Mouse (Mus musculus): ENCODE results near the gene Xpr1. TPM values are rescaled to one million over a fixed set of nuclear protein-coding genes. Genes with fewer than 3 reads are reported as not detected.

Gene Xpr1
- polyA plus RNA-seq (2014; fragmentation: Nextera tagmentation; extraction: Ambion mirVana), result 5.9 and 10.1 TPM in 2 replicates

- no peaks in the 10 kb centered on the region for H3K4me1 ChIP-seq (ENCODE audit: control insufficient read depth, insufficient read depth, low read length)
- peak within 1 kb of the TSS; percentile 74 for H3K4me2 ChIP-seq
- H3K9ac ChIP-seq (ENCODE audit: low read depth, low read length), result peak within 1 kb of the TSS; percentile 83
- H3K4me3 ChIP-seq (ENCODE audit: low read depth, low read length), result peak within 1 kb of the TSS; percentile 95
- no peaks in the 10 kb centered on the region for H3K36me3 ChIP-seq (ENCODE audit: control insufficient read depth, insufficient read depth, low read length)
- H3K9me3 ChIP-seq (replicated peaks; ENCODE audit: control insufficient read depth, low read length), result no peaks in the 10 kb centered on the region
- peak; percentile 95 for ATAC-seq (replicated peaks; ENCODE audit: insufficient number of reproducible peaks, low FRiP score, low TSS enrichment)
- WGBS (ENCODE audit: insufficient replicate concordance), result under 1% methylated on average over 73 of the region's 82 CpGs
- peak within 1 kb of the TSS; percentile 82 for H3K27ac ChIP-seq (ENCODE audit: low read depth, low read length)
- no peaks in the 10 kb centered on the region for H3K27me3 ChIP-seq (ENCODE audit: control insufficient read depth, insufficient read depth, low read length)
Observed at GRCm38 (mm10) chr1:155416701-155417677, at the start of gene Xpr1. Gene Xpr1, minus strand, starts transcription at chr1:155417415.

- no peaks in the 10 kb centered on the region for H3K9me3 ChIP-seq (replicated peaks; ENCODE audit: control insufficient read depth, low read length)
- no peaks in the 10 kb centered on the region for H3K27me3 ChIP-seq (ENCODE audit: control insufficient read depth, insufficient read depth, low read length)
- no peak overlapping the region for H3K4me2 ChIP-seq
- WGBS (ENCODE audit: insufficient replicate concordance), result 73% methylated on average over 10 of the region's 10 CpGs
- no peak overlapping the region for H3K9ac ChIP-seq (ENCODE audit: low read depth, low read length)
- no peaks in the 10 kb centered on the region for H3K36me3 ChIP-seq (ENCODE audit: control insufficient read depth, insufficient read depth, low read length)
- H3K27ac ChIP-seq (ENCODE audit: low read depth, low read length), result no peak overlapping the region
- no peak for ATAC-seq (replicated peaks; ENCODE audit: insufficient number of reproducible peaks, low FRiP score, low TSS enrichment)
- H3K4me3 ChIP-seq (ENCODE audit: low read depth, low read length), result no peak overlapping the region
- no peaks in the 10 kb centered on the region for H3K4me1 ChIP-seq (ENCODE audit: control insufficient read depth, insufficient read depth, low read length)
Observed at GRCm38 (mm10) chr1:155463442-155463841, 46.2 kb upstream of the Xpr1 start.

- Histone ChIP-seq H3K4me1 (ENCODE audit: control insufficient read depth, insufficient read depth, low read length) (no peaks in the 10 kb centered on the region), H3K4me3 (ENCODE audit: low read depth, low read length) (no peak overlapping the region), H3K9ac (ENCODE audit: low read depth, low read length) (no peak overlapping the region), H3K27me3 (ENCODE audit: control insufficient read depth, insufficient read depth, low read length) (no peaks in the 10 kb centered on the region), H3K36me3 (ENCODE audit: control insufficient read depth, insufficient read depth, low read length) (no peaks in the 10 kb centered on the region), H3K4me2 (no peak overlapping the region), H3K27ac (ENCODE audit: low read depth, low read length) (no peak overlapping the region), H3K9me3 (replicated peaks; ENCODE audit: control insufficient read depth, low read length) (no peaks in the 10 kb centered on the region)
- no peak for ATAC-seq (replicated peaks; ENCODE audit: insufficient number of reproducible peaks, low FRiP score, low TSS enrichment)
- 70% methylated on average over 5 of the region's 5 CpGs for WGBS (ENCODE audit: insufficient replicate concordance)
Observed at GRCm38 (mm10) chr1:155462582-155462981, 45.4 kb upstream of the Xpr1 start.

- no peak overlapping the region for H3K9ac ChIP-seq (ENCODE audit: low read depth, low read length)
- H3K36me3 ChIP-seq (ENCODE audit: control insufficient read depth, insufficient read depth, low read length), result no peaks in the 10 kb centered on the region
- H3K4me2 ChIP-seq, result no peak overlapping the region
- no peak overlapping the region for H3K4me3 ChIP-seq (ENCODE audit: low read depth, low read length)
- ATAC-seq (replicated peaks; ENCODE audit: insufficient number of reproducible peaks, low FRiP score, low TSS enrichment), result no peak
- no peaks in the 10 kb centered on the region for H3K4me1 ChIP-seq (ENCODE audit: control insufficient read depth, insufficient read depth, low read length)
- H3K9me3 ChIP-seq (replicated peaks; ENCODE audit: control insufficient read depth, low read length), result no peaks in the 10 kb centered on the region
- H3K27ac ChIP-seq (ENCODE audit: low read depth, low read length), result no peak overlapping the region
- 77% methylated on average over 7 of the region's 7 CpGs for WGBS (ENCODE audit: insufficient replicate concordance)
- H3K27me3 ChIP-seq (ENCODE audit: control insufficient read depth, insufficient read depth, low read length), result no peaks in the 10 kb centered on the region
Observed at GRCm38 (mm10) chr1:155457532-155457931, 40.3 kb upstream of the Xpr1 start.

GRCm38 (mm10) chr1:155453180-155453579 lies 36.0 kb upstream of the Xpr1 start:
- no peaks in the 10 kb centered on the region for H3K9me3 ChIP-seq (replicated peaks; ENCODE audit: control insufficient read depth, low read length)
- H3K4me1 ChIP-seq (ENCODE audit: control insufficient read depth, insufficient read depth, low read length), result no peaks in the 10 kb centered on the region
- no peak overlapping the region for H3K27ac ChIP-seq (ENCODE audit: low read depth, low read length)
- no peak overlapping the region for H3K4me3 ChIP-seq (ENCODE audit: low read depth, low read length)
- H3K27me3 ChIP-seq (ENCODE audit: control insufficient read depth, insufficient read depth, low read length), result no peaks in the 10 kb centered on the region
- WGBS (ENCODE audit: insufficient replicate concordance), result 80% methylated on average over 8 of the region's 8 CpGs
- ATAC-seq (replicated peaks; ENCODE audit: insufficient number of reproducible peaks, low FRiP score, low TSS enrichment), result no peak
- no peaks in the 10 kb centered on the region for H3K36me3 ChIP-seq (ENCODE audit: control insufficient read depth, insufficient read depth, low read length)
- H3K4me2 ChIP-seq, result no peak overlapping the region
- no peak overlapping the region for H3K9ac ChIP-seq (ENCODE audit: low read depth, low read length)

- Histone ChIP-seq H3K9me3 (replicated peaks; ENCODE audit: control insufficient read depth, low read length) (no peaks in the 10 kb centered on the region), H3K4me2 (no peak overlapping the region), H3K36me3 (ENCODE audit: control insufficient read depth, insufficient read depth, low read length) (no peaks in the 10 kb centered on the region), H3K27ac (ENCODE audit: low read depth, low read length) (no peak overlapping the region), H3K4me3 (ENCODE audit: low read depth, low read length) (no peak overlapping the region), H3K4me1 (ENCODE audit: control insufficient read depth, insufficient read depth, low read length) (no peaks in the 10 kb centered on the region), H3K27me3 (ENCODE audit: control insufficient read depth, insufficient read depth, low read length) (no peaks in the 10 kb centered on the region), H3K9ac (ENCODE audit: low read depth, low read length) (no peak overlapping the region)
- ATAC-seq (replicated peaks; ENCODE audit: insufficient number of reproducible peaks, low FRiP score, low TSS enrichment), result no peak
- 72% methylated on average over 2 of the region's 2 CpGs for WGBS (ENCODE audit: insufficient replicate concordance)
Observed at GRCm38 (mm10) chr1:155448932-155449331, 31.7 kb upstream of the Xpr1 start.

- no peak for ATAC-seq (replicated peaks; ENCODE audit: insufficient number of reproducible peaks, low FRiP score, low TSS enrichment)
- Histone ChIP-seq H3K4me2 (no peak overlapping the region), H3K4me1 (ENCODE audit: control insufficient read depth, insufficient read depth, low read length) (no peaks in the 10 kb centered on the region), H3K4me3 (ENCODE audit: low read depth, low read length) (no peak overlapping the region), H3K9me3 (replicated peaks; ENCODE audit: control insufficient read depth, low read length) (no peaks in the 10 kb centered on the region), H3K27me3 (ENCODE audit: control insufficient read depth, insufficient read depth, low read length) (no peaks in the 10 kb centered on the region), H3K9ac (ENCODE audit: low read depth, low read length) (no peak overlapping the region), H3K36me3 (ENCODE audit: control insufficient read depth, insufficient read depth, low read length) (no peaks in the 10 kb centered on the region), H3K27ac (ENCODE audit: low read depth, low read length) (no peak overlapping the region)
- 55% methylated on average over 6 of the region's 6 CpGs for WGBS (ENCODE audit: insufficient replicate concordance)
Observed at GRCm38 (mm10) chr1:155447277-155447676, 30.1 kb upstream of the Xpr1 start.

- 0 out of 2 replicates have a peak, but pooled peaks cover 2% of the 10 kb centered on the region for H3K4me1 ChIP-seq (ENCODE audit: control insufficient read depth, insufficient read depth, low read length)
- no peaks in the 10 kb centered on the region for H3K27me3 ChIP-seq (ENCODE audit: control insufficient read depth, insufficient read depth, low read length)
- H3K27ac ChIP-seq (ENCODE audit: low read depth, low read length), result no peak overlapping the region
- H3K36me3 ChIP-seq (ENCODE audit: control insufficient read depth, insufficient read depth, low read length), result no peaks in the 10 kb centered on the region
- H3K9me3 ChIP-seq (replicated peaks; ENCODE audit: control insufficient read depth, low read length), result no peaks in the 10 kb centered on the region
- no peak overlapping the region for H3K4me3 ChIP-seq (ENCODE audit: low read depth, low read length)
- no peak for ATAC-seq (replicated peaks; ENCODE audit: insufficient number of reproducible peaks, low FRiP score, low TSS enrichment)
- H3K4me2 ChIP-seq, result no peak overlapping the region
- WGBS (ENCODE audit: insufficient replicate concordance), result 77% methylated on average over 4 of the region's 4 CpGs
- H3K9ac ChIP-seq (ENCODE audit: low read depth, low read length), result no peak overlapping the region
Observed at GRCm38 (mm10) chr1:155443115-155443514, 25.9 kb upstream of the Xpr1 start.

Data from heart, embryonic 11.5 days (tissue).